Mouse (Mus musculus): ENCODE results near the gene S100a2.
A peak's percentile ranks its signal among the peaks of the same experiment; 100 is the strongest.

S100a2 gene

GRCm38 (mm10) chr3:90615911-90616310 is 25.9 kb downstream of the S100a2 start:
- DNase-seq (ENCODE audit: low spot score) = no peak

- no peak for DNase-seq (ENCODE audit: low spot score)
Measured at GRCm38 (mm10) chr3:90617586-90617985, 27.5 kb downstream of the S100a2 start.

GRCm38 (mm10) chr3:90621552-90621951 is 31.5 kb downstream of the S100a2 start:
- no peak for DNase-seq (ENCODE audit: low spot score)

- DNase-seq (ENCODE audit: low spot score) = no peak
Measured at GRCm38 (mm10) chr3:90623435-90624071, 33.5 kb downstream of the S100a2 start.

DNA sequence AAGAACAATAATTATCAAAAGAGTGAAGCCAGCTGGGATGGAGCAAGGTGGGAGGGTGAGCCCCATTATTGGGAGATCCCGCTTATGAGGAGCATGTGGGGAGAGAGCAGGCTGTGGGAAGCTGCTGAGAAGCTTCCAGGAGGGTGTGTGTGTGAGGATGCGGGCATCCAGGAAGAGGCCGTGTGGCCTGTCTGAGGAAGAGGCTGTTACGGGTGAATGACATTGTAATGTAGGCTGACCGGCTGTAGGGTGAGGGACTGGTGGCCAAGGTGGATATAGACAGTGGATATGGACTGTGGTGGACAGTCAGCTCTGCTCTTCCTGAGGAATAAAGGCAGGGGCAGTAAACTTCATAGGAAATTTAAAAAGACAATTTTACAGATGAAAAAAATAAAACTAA is 35.4 kb downstream of the S100a2 start:
- no peak for DNase-seq (ENCODE audit: low spot score)

DNA sequence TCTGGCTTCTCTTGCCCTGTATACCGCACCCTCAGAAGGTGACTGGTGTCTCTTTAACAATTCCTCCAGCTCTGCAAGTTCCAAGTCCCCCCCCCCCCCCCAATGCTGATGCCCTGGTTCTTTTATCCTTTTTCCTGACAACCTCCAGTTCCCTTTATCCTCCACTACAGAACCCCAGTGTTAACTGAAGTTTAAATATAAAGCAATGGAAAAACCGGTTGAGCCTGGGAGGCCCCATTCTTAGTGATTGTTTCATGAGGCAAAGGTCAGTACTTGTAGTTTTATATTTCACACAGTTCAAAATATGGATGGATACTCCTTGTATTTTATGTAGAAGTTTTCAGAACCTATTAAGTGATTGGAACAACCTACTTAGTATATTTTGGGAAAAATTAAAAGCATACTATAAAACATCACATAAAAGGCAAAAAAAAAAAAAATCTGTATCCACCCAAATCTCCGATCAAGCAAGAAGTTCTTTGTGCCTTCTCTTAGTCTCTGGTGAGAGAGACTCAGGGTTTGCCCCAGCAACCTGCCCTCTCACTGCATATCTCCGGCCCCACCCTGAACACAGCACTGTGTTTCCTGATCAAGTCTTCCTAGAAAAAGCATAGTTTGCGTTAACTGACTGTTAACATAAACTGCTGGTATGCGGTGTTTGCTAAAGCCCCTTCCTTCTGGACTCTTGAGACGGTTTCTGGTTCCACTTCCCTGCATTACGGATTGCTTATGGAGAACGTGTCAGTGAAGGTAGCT is 36.4 kb downstream of the S100a2 start:
- DNase-seq (ENCODE audit: low spot score) = no peak

GRCm38 (mm10) chr3:90627366-90627765 is 37.3 kb downstream of the S100a2 start:
- DNase-seq (ENCODE audit: low spot score) = no peak

DNA sequence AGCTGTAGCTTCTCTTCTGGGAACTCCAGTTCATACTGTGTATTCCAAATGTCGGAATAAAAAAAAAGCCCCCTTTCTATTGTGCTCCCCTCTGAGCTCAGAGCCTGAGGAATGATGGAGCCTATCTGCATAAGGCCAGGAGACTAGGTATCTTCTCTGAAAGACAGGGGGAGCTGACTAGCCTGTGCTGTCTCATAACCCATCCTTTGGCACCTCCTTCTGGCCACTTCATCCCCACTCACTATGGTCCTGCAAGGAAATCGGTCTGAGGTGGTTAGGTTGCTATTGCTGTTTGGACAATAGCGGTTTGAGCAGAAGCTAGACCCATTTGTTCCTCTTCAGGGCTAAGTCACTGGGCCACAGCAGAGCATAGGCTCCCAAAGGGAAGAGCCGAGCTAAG is 37.8 kb downstream of the S100a2 start:
- peak; percentile 11 for DNase-seq (ENCODE audit: low spot score)

DNA sequence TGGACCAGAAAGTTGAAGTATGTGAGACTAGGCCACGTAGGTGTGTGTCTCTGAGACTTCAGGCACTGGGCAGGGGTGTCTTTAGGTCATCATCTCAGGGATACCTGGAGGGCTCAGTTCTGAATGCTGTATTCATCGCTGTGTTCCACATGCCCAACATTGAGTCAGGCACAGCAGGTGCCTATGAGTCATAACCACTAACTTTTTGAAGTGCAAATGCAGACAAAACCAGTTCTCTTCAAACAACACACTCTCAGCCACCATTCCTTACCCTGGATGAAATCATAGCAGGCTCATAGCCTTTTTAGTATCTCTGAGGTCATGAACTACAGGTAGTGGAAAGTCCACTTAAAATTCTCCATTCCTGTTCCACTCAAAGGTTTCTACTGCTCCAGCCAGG is 39.3 kb downstream of the S100a2 start:
- no peak for DNase-seq (ENCODE audit: low spot score)

DNA sequence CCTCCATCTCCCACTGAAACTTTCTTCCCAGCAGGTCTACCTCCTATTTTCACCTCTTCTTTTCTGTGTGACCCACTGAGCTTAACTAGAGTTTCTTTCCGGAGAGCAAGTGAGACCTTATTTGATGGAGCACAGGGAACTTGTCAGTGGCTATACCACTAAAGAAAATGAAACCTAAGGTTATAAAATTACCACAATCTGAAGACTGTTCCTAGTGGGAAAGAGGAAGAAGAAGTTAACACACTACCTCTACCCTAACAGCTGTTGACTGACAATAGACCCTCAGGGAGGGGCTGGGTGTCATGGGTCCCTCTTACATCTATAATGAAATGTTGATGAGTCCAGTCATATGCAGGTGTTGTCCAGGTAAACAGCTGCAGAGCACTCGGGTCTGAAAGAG is 41.9 kb downstream of the S100a2 start:
- no peak for DNase-seq (ENCODE audit: low spot score)

- no peak for DNase-seq (ENCODE audit: low spot score)
Measured at GRCm38 (mm10) chr3:90638511-90639275, 48.6 kb downstream of the S100a2 start.

GRCm38 (mm10) chr3:90639511-90640154 is 49.6 kb downstream of the S100a2 start:
- peak; percentile 12 for DNase-seq (ENCODE audit: low spot score)

- DNase-seq (ENCODE audit: low spot score) = no peak
Measured at GRCm38 (mm10) chr3:90640981-90641380, 50.9 kb downstream of the S100a2 start.
